ENCODE assay signal across 22 mouse cellular contexts in genomic region chr8:82919676-82920075, GRCm38 (mm10).
"Had no signal": no experiment of that assay in that cellular context is flagged by ENCODE, and none has a peak within 500 bp of the region (broad histone marks: within the 10 kb centered on the region; RNA-seq: fewer than 3 reads in every experiment).

No protein-coding gene starts in this region.

- ATAC-seq: intestine, postnatal 0 days; liver, embryonic 12.5 days; midbrain, embryonic 15.5 days had no signal

- H3K27me3 ChIP-seq: limb, embryonic 13.5 days; liver, embryonic 12.5 days; liver, embryonic 15.5 days; lung, embryonic 15.5 days; midbrain, embryonic 12.5 days; midbrain, embryonic 15.5 days had no signal

- H3K4me1 ChIP-seq: liver, embryonic 15.5 days; midbrain, embryonic 15.5 days had no signal

- H3K27ac ChIP-seq: kidney, postnatal 0 days; limb, embryonic 10.5 days; limb, embryonic 13.5 days; liver, embryonic 12.5 days; liver, embryonic 15.5 days; lung, embryonic 15.5 days; midbrain, embryonic 12.5 days; midbrain, embryonic 15.5 days; stomach, postnatal 0 days had no signal

- H3K4me3 ChIP-seq: limb, embryonic 10.5 days; limb, embryonic 13.5 days; liver, embryonic 12.5 days; liver, embryonic 15.5 days; lung, embryonic 15.5 days; midbrain, embryonic 12.5 days; midbrain, embryonic 15.5 days had no signal

- H3K9me3 ChIP-seq: limb, embryonic 10.5 days; limb, embryonic 13.5 days; liver, embryonic 12.5 days; liver, embryonic 15.5 days; lung, embryonic 15.5 days; midbrain, embryonic 12.5 days; midbrain, embryonic 15.5 days had no signal

- H3K36me3 ChIP-seq: limb, embryonic 10.5 days; limb, embryonic 13.5 days; liver, embryonic 12.5 days; liver, embryonic 15.5 days; lung, embryonic 15.5 days; midbrain, embryonic 12.5 days; midbrain, embryonic 15.5 days had no signal

- H3K4me2 ChIP-seq: limb, embryonic 13.5 days; liver, embryonic 12.5 days; liver, embryonic 15.5 days; lung, embryonic 15.5 days; midbrain, embryonic 12.5 days; midbrain, embryonic 15.5 days had no signal

- H3K9ac ChIP-seq: limb, embryonic 13.5 days; liver, embryonic 12.5 days; liver, embryonic 15.5 days; lung, embryonic 15.5 days; midbrain, embryonic 12.5 days; midbrain, embryonic 15.5 days had no signal

- DNase-seq: kidney, adult 2 months; kidney, postnatal 25 days; layer of hippocampus, postnatal 36 days; liver; lung, adult 18-20 months; lung, postnatal 10 days; lung, postnatal 36 days; right cerebral cortex, postnatal 14 days; right cerebral cortex, postnatal 4 days; thymus, adult 2 months; thymus, postnatal 14 days; thymus, postnatal 4 days had no signal
